In genomic region chr10:41005776-41006175, GRCm38 (mm10) we compare ENCODE assay signal across 27 mouse cellular contexts.
A peak's percentile ranks its signal among the peaks of the same experiment; 100 is the strongest.
DNase-seq lines count a peak whose midpoint lies in the region; ATAC-seq lines count a peak whose summit lies in the region.
"Had no signal": no experiment of that assay in that cellular context is flagged by ENCODE, and none has a peak within 500 bp of the region (broad histone marks: within the 10 kb centered on the region; RNA-seq: fewer than 3 reads in every experiment).

No protein-coding gene starts in this region.

- H3K9ac ChIP-seq in liver, embryonic 15.5 days = no peak overlapping the region
- no peak overlapping the region for H3K9ac ChIP-seq in hindbrain, embryonic 13.5 days
- H3K9ac ChIP-seq: embryonic facial prominence, embryonic 12.5 days; embryonic facial prominence, embryonic 15.5 days; forebrain, postnatal 0 days; heart, embryonic 13.5 days; hindbrain, embryonic 12.5 days had no signal

- H3K4me2 ChIP-seq in liver, embryonic 15.5 days = no peak overlapping the region
- no peak overlapping the region for H3K4me2 ChIP-seq in hindbrain, embryonic 13.5 days
- H3K4me2 ChIP-seq: embryonic facial prominence, embryonic 12.5 days; embryonic facial prominence, embryonic 15.5 days; heart, embryonic 13.5 days; hindbrain, embryonic 12.5 days had no signal

- H3K9me3 ChIP-seq in liver, embryonic 15.5 days (replicated peaks) = no peaks in the 10 kb centered on the region
- no peaks in the 10 kb centered on the region for H3K9me3 ChIP-seq in hindbrain, embryonic 13.5 days
- H3K9me3 ChIP-seq: embryonic facial prominence, embryonic 12.5 days; embryonic facial prominence, embryonic 15.5 days; G1E; heart, embryonic 13.5 days; hindbrain, embryonic 12.5 days had no signal

- peaks cover 39% of the 10 kb centered on the region for H3K4me1 ChIP-seq in liver, embryonic 15.5 days (replicated peaks)
- no peaks in the 10 kb centered on the region for H3K4me1 ChIP-seq in hindbrain, embryonic 13.5 days (replicated peaks)
- H3K4me1 ChIP-seq: embryonic facial prominence, embryonic 12.5 days; embryonic facial prominence, embryonic 15.5 days; heart, embryonic 13.5 days; hindbrain, embryonic 12.5 days had no signal

- ATAC-seq in liver, embryonic 15.5 days (ENCODE audit: insufficient read depth) = no peak
- no peak for ATAC-seq in hindbrain, embryonic 13.5 days (ENCODE audit: low FRiP score)
- ATAC-seq: forebrain, embryonic 14.5 days; forebrain, postnatal 0 days; hindbrain, embryonic 16.5 days; Patski had no signal

- 80% methylated on average over 9 of the region's 9 CpGs for WGBS in liver, embryonic 15.5 days (ENCODE audit: insufficient replicate concordance)
- 88% methylated on average over 9 of the region's 9 CpGs for WGBS in hindbrain, embryonic 13.5 days

- peak overlapping the region; percentile 90 for H3K27ac ChIP-seq in liver, embryonic 15.5 days (replicated peaks)
- no peak overlapping the region for H3K27ac ChIP-seq in hindbrain, embryonic 13.5 days
- H3K27ac ChIP-seq: embryonic facial prominence, embryonic 12.5 days; embryonic facial prominence, embryonic 15.5 days; gastrocnemius, adult 2 months; heart, embryonic 13.5 days; hindbrain, embryonic 12.5 days had no signal

- no peaks in the 10 kb centered on the region for H3K27me3 ChIP-seq in liver, embryonic 15.5 days
- H3K27me3 ChIP-seq in hindbrain, embryonic 13.5 days = 0 out of 2 replicates have a peak, but pooled peaks cover 2% of the 10 kb centered on the region
- H3K27me3 ChIP-seq: CH12.LX; embryonic facial prominence, embryonic 12.5 days; embryonic facial prominence, embryonic 15.5 days; heart, embryonic 13.5 days; hindbrain, embryonic 12.5 days had no signal

- no peak overlapping the region for H3K4me3 ChIP-seq in liver, embryonic 15.5 days (replicated peaks)
- H3K4me3 ChIP-seq in hindbrain, embryonic 13.5 days = no peak overlapping the region
- H3K4me3 ChIP-seq: embryonic facial prominence, embryonic 12.5 days; embryonic facial prominence, embryonic 15.5 days; gastrocnemius, adult 2 months; heart, embryonic 13.5 days; hindbrain, embryonic 12.5 days had no signal

- DNase-seq in layer of hippocampus, adult 11-12 months (ENCODE audit: low spot score) = peak; percentile 2
- DNase-seq in layer of hippocampus, postnatal 10 days (ENCODE audit: low spot score in 2 of 2) = no peak
- peak; percentile 22 to 40 for DNase-seq in spleen, postnatal 10 days (ENCODE audit: low spot score in 2 of 2)
- no peak for DNase-seq in spleen, adult 18-20 months
- no peak for DNase-seq in adipocyte (ENCODE audit: low spot score)
- DNase-seq: adrenal gland, adult 2 months; adrenal gland, postnatal 14 days; B cell, adult 2 months; cerebellum, adult 11 months; cerebellum, adult 2 months; cerebellum, adult 9-11 months; cerebellum, postnatal 25 days; forebrain, postnatal 0 days; gastrocnemius, adult 2 months; gastrocnemius, postnatal 14 days; heart, adult 18-20 months had no signal

- no peaks in the 10 kb centered on the region for H3K36me3 ChIP-seq in liver, embryonic 15.5 days (replicated peaks)
- H3K36me3 ChIP-seq in hindbrain, embryonic 13.5 days = no peaks in the 10 kb centered on the region
- H3K36me3 ChIP-seq: embryonic facial prominence, embryonic 12.5 days; embryonic facial prominence, embryonic 15.5 days; G1E; heart, embryonic 13.5 days; hindbrain, embryonic 12.5 days had no signal

Comparison
In these comparisons a context has a peak if more than half of its experiments do, and no peak if none do; other contexts are left out.
1. DNase-seq: peak in layer of hippocampus, adult 11-12 months (single experiment) and spleen, postnatal 10 days (2 of 2); none in layer of hippocampus, postnatal 10 days (0 of 2), spleen, adult 18-20 months (0 of 2) and adipocyte (single experiment).